Mouse (Mus musculus): ENCODE measurements around the gene Pxn.

- no peak for TF ChIP-seq CTCF (IDR thresholded peaks at IDR 0.05; ENCODE audit: control insufficient read depth, insufficient read depth, insufficient read length)
- no peak for TF ChIP-seq MYOD1 (IDR thresholded peaks at IDR 0.05; ENCODE audit: control insufficient read depth, insufficient read length, low read depth)
- TF ChIP-seq USF1 (IDR thresholded peaks at IDR 0.05; ENCODE audit: low read depth), result no peak
- TF ChIP-seq FOSL1 (IDR thresholded peaks at IDR 0.05; ENCODE audit: insufficient read depth, low read length, poor library complexity, severe bottlenecking), result no peak
- no peak for TF ChIP-seq MAX (IDR thresholded peaks at IDR 0.05)
- TF ChIP-seq MYOG (IDR thresholded peaks at IDR 0.05; ENCODE audit: control insufficient read depth, extremely low read depth, insufficient read length), result no peak
These were observed 58.9 kb downstream of the Pxn start for GRCm38 (mm10) chr5:115565403-115565802.
